Mouse (Mus musculus): ENCODE measurements around the gene Decr2.
"Not testable (repeated sequence)": the region's sequence is repeated elsewhere in the genome, so short reads cannot be mapped to it uniquely, and the experiment has no call there.

Gene Decr2

DNA sequence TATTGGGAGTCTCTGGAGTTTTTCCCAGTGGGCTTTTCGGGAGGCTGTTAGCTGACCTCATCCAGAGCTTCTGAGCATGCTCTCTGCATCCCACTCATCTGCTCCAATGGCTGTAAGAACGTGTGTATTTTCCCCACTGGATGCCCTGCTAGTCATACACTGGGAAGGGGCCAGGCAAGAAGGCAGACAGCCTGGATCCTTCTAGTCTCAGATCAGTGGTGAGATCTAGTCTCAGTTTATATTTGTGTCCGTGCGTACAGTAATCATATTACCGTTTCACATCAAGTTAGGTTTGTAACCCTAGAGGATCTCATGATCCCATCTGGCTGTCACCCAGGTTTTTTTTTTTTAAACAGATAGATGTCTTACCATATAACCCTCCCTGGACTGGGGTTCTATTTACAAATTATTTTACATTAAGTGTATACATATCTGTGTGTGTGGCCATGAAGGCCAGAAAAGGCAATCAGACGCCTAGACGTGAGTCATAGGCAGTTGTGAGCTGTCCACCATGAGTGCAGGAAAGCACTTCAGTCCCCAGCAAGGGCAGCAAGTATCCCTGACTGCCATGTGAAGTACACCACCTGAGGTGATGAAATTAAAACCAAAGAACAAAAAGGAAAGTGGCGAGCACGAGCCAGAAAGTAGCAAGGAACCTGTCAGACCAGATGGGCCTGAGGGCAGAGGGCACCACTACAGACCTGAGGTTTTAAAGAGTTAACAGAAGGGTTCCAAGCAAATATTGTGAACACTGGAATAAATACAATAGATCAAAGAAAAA, 32.2 kb downstream of the Decr2 start:
- no peak for DNase-seq (ENCODE audit: low read depth)

GRCm38 (mm10) chr17:26057278-26057677, 32.9 kb downstream of the Decr2 start:
- no peak for DNase-seq (ENCODE audit: low read depth)

DNA sequence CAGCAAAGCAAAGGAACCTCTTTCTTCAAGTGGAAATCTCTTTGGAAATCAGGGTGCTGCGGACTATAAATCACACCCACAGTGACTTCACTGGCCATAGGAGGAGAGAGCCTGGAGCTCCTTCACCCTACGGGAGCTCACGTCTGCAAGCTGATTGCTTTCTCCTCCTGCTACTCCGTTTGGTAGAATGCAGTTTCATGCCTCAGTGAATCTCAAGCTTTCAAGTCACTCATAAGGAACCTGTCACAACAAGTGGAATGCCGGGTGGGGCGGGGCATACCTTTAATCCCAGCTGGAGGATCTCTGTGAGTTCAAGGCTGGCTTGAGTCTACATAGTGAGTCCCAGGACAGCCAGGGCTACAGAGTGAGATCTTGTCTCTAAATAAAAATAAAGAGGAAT, 35.0 kb downstream of the Decr2 start:
- DNase-seq (ENCODE audit: low read depth), result no peak

GRCm38 (mm10) chr17:26054133-26054845, 35.8 kb downstream of the Decr2 start:
- DNase-seq (ENCODE audit: low read depth), result no peak

- no peak for DNase-seq (ENCODE audit: low read depth)
These were observed 37.4 kb downstream of the Decr2 start for GRCm38 (mm10) chr17:26052706-26053105.

DNA sequence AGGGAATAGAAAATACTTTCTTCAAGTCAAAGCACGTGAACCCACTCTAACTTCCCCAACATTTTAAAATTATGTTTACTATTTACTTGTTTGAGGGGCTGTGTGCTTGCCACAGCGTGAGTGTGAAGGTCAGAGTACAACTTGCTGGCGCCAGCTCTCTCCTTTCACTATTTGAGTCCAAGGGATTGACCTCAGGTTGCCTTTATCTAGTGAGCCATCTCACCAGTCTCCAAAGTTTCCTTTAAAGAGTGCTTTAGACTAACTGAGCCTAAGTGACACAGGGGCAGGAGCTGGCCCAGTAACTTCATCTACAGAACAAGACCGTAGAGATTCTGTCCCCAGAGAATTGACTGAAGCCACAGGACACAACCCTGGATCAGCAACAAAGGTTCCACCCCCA, 38.1 kb downstream of the Decr2 start:
- no peak for DNase-seq (ENCODE audit: low read depth)

GRCm38 (mm10) chr17:26048118-26048517, 42.0 kb downstream of the Decr2 start:
- no peak for DNase-seq (ENCODE audit: low read depth)

DNA sequence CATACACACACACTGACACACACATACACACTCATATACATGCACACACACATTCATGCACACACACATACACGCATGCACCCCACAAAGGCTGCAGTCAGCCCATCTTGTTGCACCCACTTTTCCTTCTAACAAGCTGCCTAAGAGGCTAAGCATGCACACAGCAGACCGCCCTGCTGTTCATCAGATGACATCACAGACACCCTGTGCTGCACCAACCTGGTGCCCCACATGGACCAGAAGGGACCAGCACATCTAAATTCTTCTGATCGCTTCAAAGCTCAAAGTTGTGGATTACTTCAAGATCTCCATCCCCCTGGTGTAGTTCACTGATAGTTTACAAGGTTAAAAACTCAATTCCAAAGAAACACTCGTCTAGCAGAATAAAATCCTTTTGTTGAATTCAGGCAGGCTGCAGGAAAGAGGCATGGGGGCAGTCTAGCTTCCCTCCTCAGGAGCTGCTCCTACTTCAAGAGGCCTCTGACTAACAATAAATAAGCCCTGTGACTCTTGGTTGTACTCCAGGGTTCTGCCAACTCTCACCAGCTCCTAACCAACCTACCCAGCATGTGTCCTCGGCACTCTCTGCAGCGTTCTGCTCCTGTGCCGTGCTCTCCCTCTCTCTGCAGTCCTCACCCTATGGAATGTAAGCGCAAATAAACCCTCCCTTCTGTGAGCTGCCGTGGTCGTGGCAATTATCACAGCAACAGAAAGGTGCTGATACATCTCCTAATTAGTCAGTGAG, 43.7 kb downstream of the Decr2 start:
- DNase-seq (ENCODE audit: low read depth), result no peak

GRCm38 (mm10) chr17:26045285-26045684, 44.9 kb downstream of the Decr2 start:
- DNase-seq (ENCODE audit: low read depth), result no peak

- no peak for DNase-seq (ENCODE audit: low read depth)
These were observed 46.9 kb downstream of the Decr2 start for GRCm38 (mm10) chr17:26043249-26043636.

DNA sequence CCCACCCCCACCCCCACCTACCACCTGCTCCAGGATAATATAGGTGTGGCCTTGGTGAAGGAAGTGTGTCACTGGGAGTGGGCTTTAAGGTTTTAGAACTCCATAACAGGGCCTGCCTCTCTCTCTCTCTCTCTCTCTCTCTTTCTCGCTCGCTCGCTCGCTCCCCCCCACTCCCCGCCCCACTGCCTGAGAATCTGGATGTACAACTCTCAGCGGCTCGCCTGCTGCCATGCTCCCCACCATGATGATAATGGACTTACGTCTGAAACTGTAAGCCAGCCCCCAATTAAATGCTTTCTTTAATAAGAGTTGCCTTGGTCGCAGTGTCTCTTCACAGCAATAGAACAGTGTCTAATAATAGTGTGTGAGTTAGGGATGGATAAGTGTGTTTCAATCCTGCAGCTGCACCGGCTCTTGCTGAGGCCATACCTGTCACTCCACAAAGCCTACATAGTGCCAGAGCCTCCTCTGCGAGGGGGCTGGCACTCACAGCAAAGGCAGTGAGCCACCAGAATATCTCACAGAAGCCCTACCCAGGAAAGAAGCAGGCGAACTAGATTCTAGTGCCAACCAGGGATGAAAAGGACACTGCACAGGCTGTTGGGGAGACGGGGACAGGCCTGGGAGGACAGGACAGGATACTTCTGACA, 47.4 kb downstream of the Decr2 start:
- DNase-seq (ENCODE audit: low read depth), result no peak

- DNase-seq (ENCODE audit: low read depth), result peak; percentile 75
These were observed 48.9 kb downstream of the Decr2 start for GRCm38 (mm10) chr17:26041111-26041802.

- not testable (repeated sequence) for DNase-seq (ENCODE audit: low read depth)
These were observed 49.4 kb downstream of the Decr2 start for GRCm38 (mm10) chr17:26040711-26041110.

DNA sequence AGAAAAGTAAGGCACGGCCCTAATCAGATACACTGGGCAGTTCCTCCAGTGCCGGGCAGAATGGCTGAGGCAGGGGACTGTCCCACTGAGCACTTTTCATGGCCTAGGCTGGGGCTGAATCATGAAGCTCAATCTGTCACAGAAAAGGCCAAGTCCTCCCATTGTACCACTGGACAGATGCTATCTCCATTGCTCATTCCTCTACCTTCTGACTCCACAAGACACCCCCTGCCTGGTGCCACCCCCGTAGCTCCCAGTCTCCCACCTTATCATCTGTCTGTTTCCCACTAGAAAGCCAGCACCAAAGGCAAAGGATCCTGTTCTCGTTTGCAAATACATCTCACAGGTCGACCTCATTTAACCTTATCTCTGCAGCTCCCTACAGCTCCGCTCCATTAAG, 58.1 kb downstream of the Decr2 start:
- no peak for DNase-seq (ENCODE audit: low read depth)

DNA sequence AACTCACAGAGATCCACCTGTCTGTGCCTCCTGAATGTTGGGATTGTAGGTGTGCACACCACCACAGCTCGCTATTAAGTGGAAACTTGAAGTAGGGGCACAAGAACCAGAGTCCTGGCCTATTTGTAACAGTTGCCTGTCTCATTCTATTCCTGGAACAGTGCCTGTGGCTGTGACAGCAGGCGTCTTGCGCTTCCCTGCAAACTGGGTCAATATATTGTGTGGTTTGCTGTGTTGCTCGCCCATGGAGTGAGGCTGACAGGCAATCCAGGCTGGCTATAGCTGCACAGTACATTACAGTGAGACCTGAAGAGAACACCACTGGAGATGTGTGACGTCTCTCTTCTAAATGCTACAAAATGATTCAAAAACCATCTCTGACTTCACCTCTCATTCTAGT, 58.6 kb downstream of the Decr2 start:
- no peak for DNase-seq (ENCODE audit: low read depth)

Measured in naive thymus-derived CD4-positive, alpha-beta T cell, adult 2 months (primary cell).